Mouse (Mus musculus) bone marrow, adult 2 months (tissue): Measurements from ENCODE around the gene Vash1. TPM values are rescaled to one million over a fixed set of nuclear protein-coding genes. Genes with fewer than 3 reads are reported as not detected.

ENCODE experiments used
- H3K27ac ChIP-seq: fragments of 200-500 bp; 2 replicates; pipeline ENCODE4 v1.5.1; 2012; ENCODE audit warnings: low read depth, mild to moderate bottlenecking, control low read depth, inconsistent platforms, low read length; ENCODE audit not compliant: control insufficient read depth, poor library complexity, insufficient read depth
- H3K4me1 ChIP-seq: fragments of 200-500 bp; 2 replicates; pipeline ENCODE4 v1.6.1; 2011; ENCODE audit warnings: low read length; ENCODE audit not compliant: control insufficient read depth, insufficient read depth
- H3K4me3 ChIP-seq: fragments of 200-500 bp; replicated peaks from 2 replicates; pipeline ENCODE3; 2011; ENCODE audit warnings: mild to moderate bottlenecking, low read depth, low read length, control low read depth; ENCODE audit not compliant: control insufficient read depth
- CTCF ChIP-seq: fragments of 200-500 bp; IDR thresholded peaks from 2 replicates; pipeline ENCODE4 v1.5.1; 2011; ENCODE audit warnings: low read length, control low read depth; ENCODE audit not compliant: control insufficient read depth, insufficient read depth
- POLR2A ChIP-seq: fragments of 200-500 bp; IDR thresholded peaks from 2 replicates; pipeline ENCODE4 v1.6.1; 2011; ENCODE audit warnings: low read depth, mild to moderate bottlenecking, control low read depth, low read length, borderline replicate concordance; ENCODE audit not compliant: control insufficient read depth
- WGBS: fragments of 180-500 bp; shearing (Covaris S2); methylation state at CpG from one replicate; pipeline ENCODE4 v1.1.7; 2018; 5-methylcytosine and 5-hydroxymethylcytosine counted together
- polyA plus RNA-seq: library from polyadenylated mRNA; stranded (reverse); fragments of >200 nt; gene quantifications from 2 replicates; pipeline ENCODE4 v1.2.4, GENCODE M21; 2011; ENCODE audit warnings: low replicate concordance; ENCODE audit not compliant: missing spikeins, insufficient read depth, insufficient read length

Gene Vash1
- polyA plus RNA-seq = 1.4 and 1.5 TPM in 2 replicates

- H3K4me3 ChIP-seq = peak within 1 kb of the TSS; percentile 52
- WGBS = under 1% methylated on average over 94 of the region's 94 CpGs
- H3K4me1 ChIP-seq = no peaks in the 10 kb centered on the region; the same call in 1 of the 2 replicates
- no peak within 1 kb of the TSS; the same call in 1 of the 2 replicates for H3K27ac ChIP-seq
- TF ChIP-seq CTCF (no peak), POLR2A (no peak)
Observed at GRCm38 (mm10) chr12:86678591-86679545, at the start of gene Vash1. Gene Vash1, plus strand, starts transcription at chr12:86678700.

GRCm38 (mm10) chr12:86628783-86629172 is 49.7 kb upstream of the Vash1 start:
- TF ChIP-seq POLR2A (no peak), CTCF (no peak)
- no peak overlapping the region for H3K4me3 ChIP-seq
- no peaks in the 10 kb centered on the region for H3K4me1 ChIP-seq
- 39% methylated on average over 6 of the region's 6 CpGs for WGBS
- no peak overlapping the region for H3K27ac ChIP-seq

- WGBS = 56% methylated on average over 8 of the region's 8 CpGs
- H3K4me3 ChIP-seq = no peak overlapping the region
- no peak overlapping the region for H3K27ac ChIP-seq
- no peak for TF ChIP-seq POLR2A
- no peak for TF ChIP-seq CTCF
- no peaks in the 10 kb centered on the region for H3K4me1 ChIP-seq
Observed at GRCm38 (mm10) chr12:86641763-86642162, 36.7 kb upstream of the Vash1 start.

GRCm38 (mm10) chr12:86644512-86645273 is 33.8 kb upstream of the Vash1 start:
- TF ChIP-seq POLR2A (no peak), CTCF (no peak)
- WGBS = 64% methylated on average over 17 of the region's 17 CpGs
- H3K4me3 ChIP-seq = no peak overlapping the region
- no peak overlapping the region for H3K27ac ChIP-seq
- no peaks in the 10 kb centered on the region for H3K4me1 ChIP-seq

- Histone ChIP-seq H3K4me3 (no peak overlapping the region), H3K27ac (no peak overlapping the region), H3K4me1 (no peaks in the 10 kb centered on the region)
- TF ChIP-seq POLR2A = no peak
- TF ChIP-seq CTCF = no peak
- WGBS = 78% methylated on average over 5 of the region's 5 CpGs
Observed at GRCm38 (mm10) chr12:86645494-86645893, 33.0 kb upstream of the Vash1 start.

GRCm38 (mm10) chr12:86646831-86647230 is 31.7 kb upstream of the Vash1 start:
- TF ChIP-seq POLR2A (no peak), CTCF (no peak)
- Histone ChIP-seq H3K4me1 (no peaks in the 10 kb centered on the region), H3K4me3 (no peak overlapping the region), H3K27ac (no peak overlapping the region)
- 61% methylated on average over 9 of the region's 9 CpGs for WGBS

- no peak for TF ChIP-seq CTCF
- no peak for TF ChIP-seq POLR2A
- 81% methylated on average over 9 of the region's 9 CpGs for WGBS
- H3K27ac ChIP-seq = no peak overlapping the region
- no peak overlapping the region for H3K4me3 ChIP-seq
- H3K4me1 ChIP-seq = no peaks in the 10 kb centered on the region
Observed at GRCm38 (mm10) chr12:86647279-86647678, 31.2 kb upstream of the Vash1 start.

GRCm38 (mm10) chr12:86647736-86648135 is 30.8 kb upstream of the Vash1 start:
- Histone ChIP-seq H3K27ac (no peak overlapping the region), H3K4me3 (no peak overlapping the region), H3K4me1 (no peaks in the 10 kb centered on the region)
- 85% methylated on average over 5 of the region's 5 CpGs for WGBS
- TF ChIP-seq POLR2A = no peak
- no peak for TF ChIP-seq CTCF
